Mouse (Mus musculus): ENCODE results near the gene Gabrd. TPM values are rescaled to one million over a fixed set of nuclear protein-coding genes. Genes with fewer than 3 reads are reported as not detected.

Gabrd gene
- polyA plus RNA-seq, 1 experiment, result not detected

DNA sequence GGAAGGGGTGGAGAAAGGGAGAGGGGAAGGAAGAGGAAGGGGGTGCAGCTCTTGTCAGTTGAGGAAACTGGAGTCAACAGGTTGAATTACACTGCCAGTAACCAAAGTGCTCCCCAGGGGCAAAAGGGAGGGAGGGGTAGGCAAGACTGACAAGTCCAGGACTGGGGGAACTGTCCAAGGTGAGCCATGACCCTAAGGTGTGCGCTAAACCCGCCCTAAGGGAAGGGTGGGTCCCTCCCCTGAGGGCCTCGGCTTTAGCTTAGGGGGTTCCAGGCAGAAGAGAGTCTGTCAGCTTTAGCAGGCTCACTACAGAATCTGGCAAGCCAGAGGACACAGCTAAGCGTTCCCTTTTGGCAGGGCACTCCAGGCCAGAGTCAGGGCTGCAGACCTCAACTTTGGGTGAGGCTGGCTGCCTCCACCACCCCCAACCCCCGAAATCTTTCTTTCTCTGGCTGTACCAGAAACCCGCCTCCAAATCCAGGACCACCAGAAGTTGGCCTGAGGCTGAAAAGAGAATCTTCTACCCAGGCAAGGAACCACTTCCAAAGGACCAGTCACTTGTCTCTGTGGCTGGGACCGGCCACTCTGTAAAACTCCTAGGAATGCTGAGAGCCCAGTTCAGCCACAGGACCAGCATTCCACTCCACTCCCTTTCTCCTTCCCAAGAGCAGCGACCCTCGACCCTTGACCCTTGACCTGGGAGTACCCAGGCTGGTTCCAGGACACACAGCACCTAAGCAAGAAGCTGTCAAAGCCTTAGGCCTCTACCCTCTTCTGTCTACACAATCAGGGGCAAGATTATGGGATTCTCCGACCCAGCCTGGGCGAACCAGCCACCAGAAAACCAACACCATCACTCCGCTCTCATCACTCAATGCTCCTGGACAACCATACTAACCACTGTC lies 38.1 kb downstream of the Gabrd start:
- Histone ChIP-seq H3K4me3 (replicated peaks; ENCODE audit: control insufficient read depth, low read depth, low read length) (no peak overlapping the region), H3K27ac (ENCODE audit: control insufficient read depth, insufficient read depth, low read depth, low read length, poor library complexity) (no peak overlapping the region), H3K4me1 (ENCODE audit: control insufficient read depth, insufficient read depth, low read length) (no peaks in the 10 kb centered on the region)
- WGBS, result 47% methylated on average over 12 of the region's 12 CpGs
- no peak for TF ChIP-seq POLR2A (IDR thresholded peaks at IDR 0.05; ENCODE audit: borderline replicate concordance, control insufficient read depth, low read depth, low read length)
- TF ChIP-seq CTCF (IDR thresholded peaks at IDR 0.05; ENCODE audit: control insufficient read depth, insufficient read depth, low read length), result no peak

DNA sequence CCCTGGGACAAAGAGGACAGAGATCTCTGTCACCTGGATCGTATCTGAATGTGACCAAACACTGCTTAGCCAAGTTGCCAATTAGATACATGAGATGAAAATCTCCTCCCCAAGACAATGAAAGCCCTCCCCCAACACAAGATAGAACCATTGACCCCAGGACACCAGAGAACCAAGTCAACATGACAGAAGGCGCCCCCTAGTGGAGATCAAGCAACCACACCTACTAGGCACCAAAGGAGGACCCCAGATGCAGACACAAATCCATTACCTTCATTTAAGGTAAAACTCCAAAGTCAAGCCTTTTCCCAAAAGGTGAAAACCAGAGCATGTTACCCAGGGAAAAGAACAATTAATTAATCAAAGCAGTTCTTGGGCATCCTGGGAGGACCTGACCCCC lies 40.3 kb downstream of the Gabrd start:
- WGBS, result 47% methylated on average over 2 of the region's 2 CpGs
- TF ChIP-seq POLR2A (IDR thresholded peaks at IDR 0.05; ENCODE audit: borderline replicate concordance, control insufficient read depth, low read depth, low read length), result no peak
- TF ChIP-seq CTCF (IDR thresholded peaks at IDR 0.05; ENCODE audit: control insufficient read depth, insufficient read depth, low read length), result peak; percentile 37; the same call in 1 of the 2 replicates
- H3K4me1 ChIP-seq (ENCODE audit: control insufficient read depth, insufficient read depth, low read length), result no peaks in the 10 kb centered on the region; the same call in 1 of the 2 replicates
- no peak overlapping the region for H3K27ac ChIP-seq (ENCODE audit: control insufficient read depth, insufficient read depth, low read depth, low read length, poor library complexity)
- no peak overlapping the region for H3K4me3 ChIP-seq (replicated peaks; ENCODE audit: control insufficient read depth, low read depth, low read length)

DNA sequence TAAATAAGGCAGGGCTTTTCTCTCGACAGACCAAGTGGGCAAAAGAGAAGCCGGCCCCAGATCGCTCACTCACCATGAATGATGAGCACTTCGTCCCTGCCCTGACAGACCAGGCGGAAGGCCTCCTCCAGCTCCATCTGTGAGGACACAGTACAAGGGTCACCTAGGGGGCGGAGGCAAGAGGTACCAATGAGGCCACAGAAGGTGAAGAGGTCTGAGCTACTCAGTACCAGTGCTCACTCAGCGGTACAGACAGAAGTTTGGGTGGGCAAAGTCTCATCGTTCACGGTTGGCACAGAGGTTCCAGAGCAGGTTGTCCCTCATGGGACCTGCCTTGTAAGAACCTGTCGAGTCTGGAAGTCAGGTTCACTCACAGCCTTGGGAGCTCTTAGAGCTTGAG lies 41.6 kb downstream of the Gabrd start:
- TF ChIP-seq CTCF (IDR thresholded peaks at IDR 0.05; ENCODE audit: control insufficient read depth, insufficient read depth, low read length) (no peak), POLR2A (IDR thresholded peaks at IDR 0.05; ENCODE audit: borderline replicate concordance, control insufficient read depth, low read depth, low read length) (no peak)

DNA sequence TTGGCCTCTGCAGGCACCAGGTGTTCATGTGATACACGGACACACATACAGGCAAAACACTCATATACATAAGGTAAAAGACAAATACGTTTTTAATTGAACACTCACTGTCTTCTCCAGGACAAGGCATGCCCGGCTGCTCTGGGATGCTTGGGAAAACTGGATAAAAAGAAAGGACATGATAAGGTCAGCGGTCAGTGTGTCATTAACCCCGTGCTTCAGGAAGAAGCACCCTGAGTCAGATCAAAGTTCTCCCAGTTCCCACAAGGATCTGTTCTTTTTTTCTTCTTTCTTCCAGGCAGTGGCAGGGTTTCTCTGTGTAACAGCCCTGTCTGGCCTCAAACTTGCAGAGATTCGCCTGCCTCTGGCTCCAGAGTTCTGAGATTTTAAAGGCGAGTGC lies 43.4 kb downstream of the Gabrd start:
- TF ChIP-seq POLR2A (IDR thresholded peaks at IDR 0.05; ENCODE audit: borderline replicate concordance, control insufficient read depth, low read depth, low read length) (no peak), CTCF (IDR thresholded peaks at IDR 0.05; ENCODE audit: control insufficient read depth, insufficient read depth, low read length) (no peak)
- 63% methylated on average over 7 of the region's 7 CpGs for WGBS
- Histone ChIP-seq H3K4me1 (ENCODE audit: control insufficient read depth, insufficient read depth, low read length) (no peaks in the 10 kb centered on the region; the same call in 1 of the 2 replicates), H3K4me3 (replicated peaks; ENCODE audit: control insufficient read depth, low read depth, low read length) (no peak overlapping the region), H3K27ac (ENCODE audit: control insufficient read depth, insufficient read depth, low read depth, low read length, poor library complexity) (no peak overlapping the region)

More for the DNA sequence above, 41.6 kb downstream of the Gabrd start:
- WGBS, result 74% methylated on average over 10 of the region's 10 CpGs
- H3K4me1 ChIP-seq (ENCODE audit: control insufficient read depth, insufficient read depth, low read length), result no peaks in the 10 kb centered on the region; the same call in 1 of the 2 replicates
- H3K4me3 ChIP-seq (replicated peaks; ENCODE audit: control insufficient read depth, low read depth, low read length), result no peak overlapping the region
- H3K27ac ChIP-seq (ENCODE audit: control insufficient read depth, insufficient read depth, low read depth, low read length, poor library complexity), result no peak overlapping the region

DNA sequence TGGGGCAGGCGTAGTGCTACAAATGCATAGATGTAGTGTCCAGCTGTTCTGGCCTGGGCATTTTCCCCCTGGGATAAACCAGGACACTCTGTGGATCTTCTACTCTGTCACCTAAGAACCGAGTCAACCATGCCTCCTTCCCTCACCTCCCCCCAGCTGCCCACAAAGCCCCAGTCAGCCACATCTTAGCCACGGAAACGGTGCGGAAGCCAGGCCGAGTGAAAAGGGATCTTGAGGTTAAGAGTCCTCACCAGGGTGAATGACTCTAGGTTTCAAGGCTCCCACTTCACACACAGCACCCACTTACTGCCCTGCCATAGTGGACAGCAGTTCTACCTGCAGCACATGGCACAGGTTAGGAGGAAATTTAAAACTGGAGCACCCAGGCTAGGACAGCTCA lies 43.9 kb downstream of the Gabrd start:
- no peak overlapping the region for H3K27ac ChIP-seq (ENCODE audit: control insufficient read depth, insufficient read depth, low read depth, low read length, poor library complexity)
- WGBS, result 11% methylated on average over 6 of the region's 6 CpGs
- TF ChIP-seq POLR2A (IDR thresholded peaks at IDR 0.05; ENCODE audit: borderline replicate concordance, control insufficient read depth, low read depth, low read length) (no peak), CTCF (IDR thresholded peaks at IDR 0.05; ENCODE audit: control insufficient read depth, insufficient read depth, low read length) (no peak)

DNA sequence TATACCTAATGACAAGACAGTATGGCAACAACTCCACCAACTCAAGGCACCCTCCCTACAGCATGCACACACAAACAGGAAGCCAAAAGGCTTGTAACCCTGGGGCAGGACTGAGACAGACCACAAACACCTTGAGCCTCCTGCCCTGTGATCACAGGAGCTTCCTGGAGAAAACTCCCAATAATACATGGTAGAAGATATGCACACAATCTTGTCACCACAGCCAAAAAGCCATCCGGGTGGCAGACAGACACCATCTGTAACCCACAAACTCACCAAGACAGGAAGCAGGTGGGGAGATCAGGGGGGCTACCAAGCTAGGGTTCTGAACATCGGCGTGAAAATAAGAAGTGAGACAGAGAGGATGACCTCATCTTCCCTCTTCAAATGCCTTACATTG lies 45.3 kb downstream of the Gabrd start:
- H3K27ac ChIP-seq (ENCODE audit: control insufficient read depth, insufficient read depth, low read depth, low read length, poor library complexity), result no peak overlapping the region
- no peaks in the 10 kb centered on the region; the same call in 1 of the 2 replicates for H3K4me1 ChIP-seq (ENCODE audit: control insufficient read depth, insufficient read depth, low read length)
- H3K4me3 ChIP-seq (replicated peaks; ENCODE audit: control insufficient read depth, low read depth, low read length), result no peak overlapping the region
- no peak for TF ChIP-seq CTCF (IDR thresholded peaks at IDR 0.05; ENCODE audit: control insufficient read depth, insufficient read depth, low read length)
- no peak for TF ChIP-seq POLR2A (IDR thresholded peaks at IDR 0.05; ENCODE audit: borderline replicate concordance, control insufficient read depth, low read depth, low read length)
- WGBS, result 0% methylated on average over 3 of the region's 3 CpGs

More for the DNA sequence above, 43.9 kb downstream of the Gabrd start:
- H3K4me1 ChIP-seq (ENCODE audit: control insufficient read depth, insufficient read depth, low read length), result no peaks in the 10 kb centered on the region; the same call in 1 of the 2 replicates
- H3K4me3 ChIP-seq (replicated peaks; ENCODE audit: control insufficient read depth, low read depth, low read length), result no peak overlapping the region

DNA sequence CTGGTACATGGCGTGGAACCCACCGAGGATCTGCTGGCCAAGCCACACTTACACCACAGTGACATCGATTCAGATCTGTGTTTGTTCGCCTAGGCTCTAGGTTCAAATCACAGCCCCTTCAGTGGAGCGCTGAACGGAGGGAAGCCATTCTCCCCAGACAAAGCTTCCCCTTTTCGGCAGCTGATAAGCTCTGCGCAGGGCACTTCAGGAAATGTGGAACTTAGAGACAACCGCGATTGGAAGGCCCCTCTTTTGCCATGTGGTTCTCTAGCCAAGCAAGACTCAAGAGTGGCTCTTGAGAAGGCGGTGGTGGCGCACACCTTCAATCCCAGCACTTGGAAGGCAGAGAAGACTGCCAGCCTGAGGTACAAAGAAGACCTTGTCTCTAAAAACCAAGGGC lies 51.6 kb downstream of the Gabrd start:
- Histone ChIP-seq H3K4me3 (replicated peaks; ENCODE audit: control insufficient read depth, low read depth, low read length) (no peak overlapping the region), H3K27ac (ENCODE audit: control insufficient read depth, insufficient read depth, low read depth, low read length, poor library complexity) (no peak overlapping the region), H3K4me1 (ENCODE audit: control insufficient read depth, insufficient read depth, low read length) (no peaks in the 10 kb centered on the region)
- WGBS, result 12% methylated on average over 12 of the region's 12 CpGs
- TF ChIP-seq CTCF (IDR thresholded peaks at IDR 0.05; ENCODE audit: control insufficient read depth, insufficient read depth, low read length), result no peak
- no peak for TF ChIP-seq POLR2A (IDR thresholded peaks at IDR 0.05; ENCODE audit: borderline replicate concordance, control insufficient read depth, low read depth, low read length)

DNA sequence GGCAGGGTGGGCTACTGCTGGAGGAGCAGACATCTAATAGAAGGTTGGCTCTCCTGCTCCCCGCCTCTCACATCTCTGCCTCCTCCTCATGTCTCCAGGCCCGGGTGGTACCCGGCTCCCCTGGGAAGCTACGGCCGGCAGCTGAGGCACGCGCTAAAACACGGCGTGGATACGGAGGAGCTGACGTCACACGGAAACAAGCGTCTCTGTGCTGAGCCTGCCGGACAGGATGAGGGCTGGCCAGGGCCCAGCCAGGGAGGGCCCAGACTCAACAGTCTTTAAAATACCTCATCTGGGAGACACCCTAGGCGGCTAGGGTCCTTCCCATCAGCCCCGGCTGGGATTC lies 52.3 kb downstream of the Gabrd start:
- Histone ChIP-seq H3K4me1 (ENCODE audit: control insufficient read depth, insufficient read depth, low read length) (no peaks in the 10 kb centered on the region), H3K27ac (ENCODE audit: control insufficient read depth, insufficient read depth, low read depth, low read length, poor library complexity) (no peak overlapping the region), H3K4me3 (replicated peaks; ENCODE audit: control insufficient read depth, low read depth, low read length) (no peak overlapping the region)
- WGBS, result 4% methylated on average over 16 of the region's 16 CpGs
- TF ChIP-seq POLR2A (IDR thresholded peaks at IDR 0.05; ENCODE audit: borderline replicate concordance, control insufficient read depth, low read depth, low read length) (no peak), CTCF (IDR thresholded peaks at IDR 0.05; ENCODE audit: control insufficient read depth, insufficient read depth, low read length) (no peak)

Measured in bone marrow, adult 2 months (tissue).